Mouse (Mus musculus) adrenal gland, postnatal 14 days (tissue): ENCODE results near the gene Hoxa7. TPM values are rescaled to one million over a fixed set of nuclear protein-coding genes. Genes with fewer than 3 reads are reported as not detected.

Experiments used
- DNase-seq: peaks from one replicate; pipeline ENCODE4 v3.0.0; 2021; ENCODE audit warnings: mixed read lengths
- total RNA-seq: library from RNA; stranded (reverse); gene quantifications from 2 replicates; pipeline ENCODE4 v1.2.3, GENCODE M21; 2021

The Hoxa7 gene
- total RNA-seq, 1 experiment from 2014 or later, result 22.2 TPM

DNA sequence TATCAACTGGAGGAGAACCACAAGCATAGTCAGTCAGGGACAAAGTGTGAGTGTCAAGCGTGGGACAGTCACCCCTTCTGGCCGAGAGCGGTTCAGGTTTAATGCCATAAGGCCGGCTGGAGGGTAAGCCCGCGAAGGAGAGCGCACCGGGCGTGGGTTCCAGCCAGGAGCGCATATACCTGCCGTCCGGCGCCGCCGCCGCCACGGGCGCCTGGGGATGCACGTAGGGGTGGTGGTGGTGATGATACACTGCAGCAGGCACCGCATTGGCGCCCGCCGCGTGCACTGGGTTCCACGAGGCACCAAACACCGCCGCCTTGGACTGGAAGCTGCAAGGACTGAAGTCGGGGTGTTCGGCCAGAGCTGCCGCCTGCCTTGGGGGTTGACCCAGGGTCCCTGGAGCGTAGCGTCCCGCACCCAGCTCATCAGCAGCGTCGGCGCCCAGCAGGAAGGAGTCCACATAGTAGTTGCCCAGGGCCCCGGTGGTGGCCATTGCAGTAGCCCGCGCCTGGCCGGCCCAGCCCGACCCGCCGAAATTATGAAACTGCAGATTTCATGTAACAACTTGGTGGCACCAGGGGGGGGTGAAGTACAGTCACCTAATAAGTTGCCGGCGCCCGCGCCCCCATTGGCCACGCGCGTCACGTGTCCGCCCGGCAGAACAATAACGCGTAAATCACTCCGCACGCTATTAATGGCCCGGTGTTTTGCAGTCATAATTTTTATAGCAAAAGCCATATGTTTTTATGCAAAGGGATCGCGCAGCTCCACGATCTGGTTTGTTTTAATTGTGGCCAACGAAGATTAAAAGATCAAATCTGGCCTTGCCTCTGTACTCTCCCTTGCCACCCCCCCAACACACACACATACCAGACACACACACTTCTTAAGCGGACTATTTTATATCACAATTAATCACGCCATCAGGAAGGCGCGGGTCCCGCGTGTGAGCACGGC, 4.2 kb upstream of the Hoxa7 start:
- peak; percentile 78 for DNase-seq

DNA sequence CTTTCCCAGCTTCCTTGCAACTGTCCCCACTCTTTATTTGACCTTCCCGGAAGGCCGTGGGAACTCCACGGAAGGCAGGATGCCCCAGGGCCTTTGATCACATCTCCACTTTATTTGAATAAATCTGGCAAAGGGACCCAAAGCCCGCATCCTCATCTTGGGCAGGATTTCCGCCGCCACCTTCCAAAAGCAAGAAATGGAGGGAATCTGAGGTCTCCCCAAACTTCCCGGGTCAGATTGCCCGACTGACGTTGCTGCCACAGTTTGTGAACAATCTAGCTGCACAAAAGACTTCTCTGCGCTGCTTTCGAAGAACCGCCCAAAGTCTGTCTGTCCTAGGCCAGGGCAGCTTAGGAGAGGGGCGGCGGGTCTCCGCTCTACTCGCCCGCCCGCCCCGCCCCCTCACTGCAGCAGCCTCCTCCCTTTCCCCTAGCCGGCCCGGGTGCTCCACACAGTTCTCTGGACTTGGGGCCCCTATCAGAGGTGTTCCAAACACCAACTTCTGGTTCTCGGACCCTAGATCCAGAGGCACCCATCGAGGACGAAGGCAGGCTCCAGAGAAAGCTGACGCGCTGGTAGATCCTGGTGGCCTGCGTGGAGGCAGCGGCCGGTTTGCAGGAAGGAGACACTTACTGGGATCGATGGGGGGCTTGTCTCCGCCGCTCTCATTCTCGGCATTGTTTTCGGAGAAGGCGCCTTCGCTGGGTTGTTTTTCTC, 3.4 kb upstream of the Hoxa7 start:
- no peak for DNase-seq

DNA sequence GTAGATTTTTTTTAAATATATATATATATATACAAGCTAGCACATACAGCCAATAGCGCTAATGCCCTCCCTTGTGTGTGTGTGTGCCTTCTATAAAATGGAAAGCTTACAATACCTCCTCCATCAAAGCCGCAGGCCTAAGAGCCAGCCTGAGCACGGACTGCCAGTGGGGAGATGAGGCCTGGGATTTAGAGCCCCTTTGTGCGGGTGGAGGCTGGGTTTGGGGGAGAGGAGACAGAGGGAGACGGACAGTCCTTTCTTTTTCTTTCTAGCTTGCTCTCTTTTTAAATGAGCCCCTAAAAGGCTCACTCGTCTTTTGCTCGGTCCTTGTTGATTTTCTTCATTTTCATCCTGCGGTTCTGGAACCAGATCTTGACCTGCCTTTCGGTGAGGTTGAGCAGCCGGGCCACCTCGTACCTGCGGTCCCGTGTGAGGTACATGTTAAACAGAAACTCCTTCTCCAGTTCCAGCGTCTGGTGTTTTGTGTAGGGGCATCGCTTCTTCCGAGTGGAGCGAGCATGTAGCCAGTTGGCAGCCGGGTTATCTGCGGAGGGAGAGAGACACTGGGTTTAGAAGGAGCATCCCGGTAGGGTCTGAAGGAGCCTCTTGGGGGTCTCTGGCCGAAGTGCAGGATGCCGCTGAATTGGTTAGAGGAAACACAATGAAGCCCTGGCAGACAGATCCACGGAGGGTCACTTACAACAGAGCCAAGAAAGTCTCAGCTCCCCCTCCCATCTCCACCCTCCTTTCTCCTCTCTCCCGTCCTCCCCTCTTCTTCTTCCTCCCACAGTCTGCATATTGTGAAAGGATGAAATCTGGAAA, 2.5 kb upstream of the Hoxa7 start:
- DNase-seq, result no peak

DNA sequence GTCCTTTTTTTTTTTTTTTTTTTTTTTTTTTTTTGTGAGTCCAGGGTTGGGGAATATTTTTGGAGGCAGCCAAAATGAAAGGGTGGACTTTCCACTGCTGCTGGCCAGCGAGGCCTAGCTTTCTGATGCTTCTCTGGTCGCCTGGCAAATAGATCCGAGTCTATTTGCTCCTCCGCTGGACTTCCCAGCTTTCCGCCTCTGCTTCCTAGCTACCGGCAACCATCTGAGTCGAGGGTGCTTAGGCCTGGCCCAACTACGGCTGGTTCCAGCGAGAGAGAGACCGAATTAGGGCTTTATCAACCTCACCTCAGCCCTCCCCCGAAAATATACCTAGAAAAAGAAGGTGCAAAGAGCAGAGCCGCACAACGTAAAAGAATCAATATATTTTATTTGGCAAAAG, 1.1 kb upstream of the Hoxa7 start:
- no peak for DNase-seq

DNA sequence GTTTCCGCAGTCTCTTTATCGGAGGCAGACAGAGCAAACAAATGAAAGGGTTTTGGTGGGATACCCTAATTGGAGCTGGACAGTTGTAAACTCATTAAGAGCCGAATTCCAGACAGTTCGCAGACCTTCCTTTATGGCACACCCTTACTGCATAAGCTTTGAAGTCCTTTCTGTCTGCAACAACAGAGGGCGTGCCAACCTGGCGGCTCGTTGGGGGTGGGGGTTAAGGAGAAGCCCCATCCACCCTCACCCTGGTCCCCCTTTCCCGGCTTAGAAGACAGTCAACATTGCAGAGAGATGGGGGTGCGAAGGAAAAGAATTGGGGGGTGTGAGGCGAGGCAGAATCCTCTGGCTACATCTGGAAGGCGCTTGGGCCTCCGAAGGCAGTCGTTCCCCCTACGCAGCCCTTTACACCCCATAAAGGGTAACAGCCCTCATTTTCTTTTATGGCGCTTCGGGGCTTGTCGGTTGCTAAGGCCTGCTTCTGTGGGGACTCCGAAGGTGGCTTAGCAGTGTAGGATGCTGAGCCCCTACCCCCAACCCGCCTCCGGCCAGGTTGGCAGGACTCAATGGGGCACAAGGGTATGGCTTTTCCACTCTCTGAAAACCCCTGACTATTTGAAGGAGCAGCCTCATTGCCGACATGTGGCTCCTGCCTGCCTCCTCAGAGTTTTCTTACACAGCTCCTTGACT, 485 bp upstream of the Hoxa7 start:
- DNase-seq, result no peak

DNA sequence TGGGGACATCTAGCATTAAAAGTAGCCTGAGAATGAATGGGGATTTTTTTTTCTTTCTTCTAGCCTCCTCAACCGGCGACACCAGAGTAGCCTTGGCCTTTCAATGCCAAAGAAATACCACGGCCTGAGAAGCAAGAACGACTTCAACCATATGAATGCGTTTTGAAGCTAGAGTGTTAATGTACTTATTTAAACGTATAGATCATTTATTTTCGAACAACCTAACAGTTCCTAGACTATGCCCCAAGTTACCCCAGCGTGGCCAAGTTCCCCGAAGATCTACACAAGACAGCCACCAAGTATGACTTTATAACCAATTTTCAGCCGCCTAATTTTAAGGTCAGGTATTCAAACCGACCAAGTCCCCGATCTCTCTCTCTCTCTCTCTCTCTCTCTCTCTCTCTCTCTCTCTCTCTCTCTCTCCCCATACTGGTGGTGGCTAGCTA, 766 bp downstream of the Hoxa7 start:
- DNase-seq, result no peak

DNA sequence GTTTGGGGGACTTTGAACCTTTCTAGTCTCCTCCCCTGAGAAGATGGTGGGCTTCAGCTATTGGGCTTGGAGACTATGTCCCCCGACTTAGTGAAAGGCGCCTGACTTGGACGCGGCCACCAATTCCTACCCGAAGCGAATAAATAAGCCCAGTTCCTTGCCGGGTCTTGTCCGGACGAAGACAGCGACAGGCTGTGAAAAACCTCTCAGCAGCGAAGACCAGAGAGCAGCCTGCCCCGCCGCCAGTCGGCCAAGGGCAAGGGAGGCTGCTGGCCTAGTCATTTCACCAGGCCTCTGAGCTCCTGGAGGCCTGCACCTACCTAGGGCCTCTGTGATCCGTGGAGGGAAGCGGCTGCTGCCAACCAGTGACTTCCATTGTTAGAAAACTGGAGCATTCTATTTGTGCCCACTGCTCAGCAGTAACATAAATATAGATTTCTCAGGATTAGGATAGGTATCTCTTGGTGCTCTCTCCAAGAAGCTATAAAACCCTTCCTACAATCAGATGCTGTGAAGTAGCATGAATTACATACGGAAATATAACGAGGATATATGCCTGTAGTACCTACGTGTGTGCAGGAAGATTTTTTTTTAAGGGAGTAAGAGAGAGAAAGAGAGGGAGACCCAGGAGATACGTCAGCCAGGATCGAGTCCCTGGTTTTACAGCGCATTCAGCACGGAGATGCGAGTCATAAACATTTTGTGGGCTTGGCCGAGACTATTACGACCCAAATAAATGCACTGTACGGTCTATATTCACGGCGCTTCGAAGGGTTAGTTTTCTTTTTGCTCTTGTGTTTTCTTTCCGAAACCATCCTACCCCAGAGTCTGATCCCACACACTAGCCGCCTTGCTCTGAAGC, 1.4 kb downstream of the Hoxa7 start:
- DNase-seq, result peak; percentile 57

DNA sequence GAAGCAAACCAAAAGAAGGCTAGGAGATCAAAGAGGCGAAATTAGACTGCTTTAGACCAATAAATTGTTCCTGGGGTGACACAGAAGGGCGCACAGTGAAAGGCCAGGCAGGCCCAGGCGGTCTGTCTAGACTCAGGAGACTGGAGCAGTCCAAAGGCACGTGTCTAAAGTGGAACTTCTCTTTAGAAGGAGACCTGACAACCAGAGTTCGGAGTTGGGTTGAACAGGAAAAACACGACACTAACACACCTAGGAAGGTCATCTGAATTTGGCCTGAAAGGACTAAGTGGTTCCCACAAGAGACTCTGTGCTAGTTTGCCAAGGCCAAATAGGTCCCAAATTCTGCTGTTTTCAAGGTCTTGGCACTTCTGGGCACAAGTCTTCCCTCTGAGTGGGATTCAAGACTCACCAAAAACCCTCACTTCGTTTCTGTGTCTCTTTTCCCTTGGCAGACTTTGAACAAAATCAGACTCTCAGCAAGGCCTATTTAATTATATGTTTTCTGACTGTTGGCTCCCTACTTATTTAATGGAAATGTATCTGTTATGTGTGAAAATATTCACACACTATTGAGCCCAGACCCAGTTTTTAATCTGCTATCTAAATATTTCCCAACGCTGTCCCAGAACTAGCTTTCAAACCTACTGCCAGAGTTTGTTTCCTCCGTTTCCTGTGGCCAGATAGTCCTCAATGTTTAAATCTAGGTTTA, 2.3 kb downstream of the Hoxa7 start:
- no peak for DNase-seq

DNA sequence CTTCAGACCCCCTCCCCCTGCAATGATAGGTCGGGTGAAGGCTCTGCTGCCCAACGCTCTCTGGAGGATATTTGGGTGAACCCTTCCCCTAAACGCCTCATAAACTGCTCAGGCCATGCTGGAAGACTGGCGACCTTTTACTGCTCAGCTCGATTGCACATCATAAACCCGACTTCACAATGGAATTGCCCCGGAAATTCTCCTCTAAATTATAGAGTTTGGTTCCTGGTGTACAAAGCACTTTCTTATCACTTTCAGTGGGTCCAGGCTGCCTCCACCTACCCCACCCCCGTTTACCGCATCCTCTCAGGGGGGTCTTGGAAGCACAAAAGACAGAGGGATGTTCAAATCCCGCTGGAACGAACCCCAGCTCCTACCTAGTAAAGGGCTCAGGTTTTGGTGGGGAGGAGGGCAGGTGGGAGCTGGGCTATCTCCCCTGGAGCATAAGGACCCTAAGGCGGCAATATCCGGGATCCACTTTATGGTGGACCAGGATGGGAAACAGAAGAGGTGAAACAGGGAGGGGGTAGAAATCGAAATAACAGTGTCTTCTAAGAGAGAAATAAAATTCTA, 2.9 kb downstream of the Hoxa7 start:
- DNase-seq, result no peak

DNA sequence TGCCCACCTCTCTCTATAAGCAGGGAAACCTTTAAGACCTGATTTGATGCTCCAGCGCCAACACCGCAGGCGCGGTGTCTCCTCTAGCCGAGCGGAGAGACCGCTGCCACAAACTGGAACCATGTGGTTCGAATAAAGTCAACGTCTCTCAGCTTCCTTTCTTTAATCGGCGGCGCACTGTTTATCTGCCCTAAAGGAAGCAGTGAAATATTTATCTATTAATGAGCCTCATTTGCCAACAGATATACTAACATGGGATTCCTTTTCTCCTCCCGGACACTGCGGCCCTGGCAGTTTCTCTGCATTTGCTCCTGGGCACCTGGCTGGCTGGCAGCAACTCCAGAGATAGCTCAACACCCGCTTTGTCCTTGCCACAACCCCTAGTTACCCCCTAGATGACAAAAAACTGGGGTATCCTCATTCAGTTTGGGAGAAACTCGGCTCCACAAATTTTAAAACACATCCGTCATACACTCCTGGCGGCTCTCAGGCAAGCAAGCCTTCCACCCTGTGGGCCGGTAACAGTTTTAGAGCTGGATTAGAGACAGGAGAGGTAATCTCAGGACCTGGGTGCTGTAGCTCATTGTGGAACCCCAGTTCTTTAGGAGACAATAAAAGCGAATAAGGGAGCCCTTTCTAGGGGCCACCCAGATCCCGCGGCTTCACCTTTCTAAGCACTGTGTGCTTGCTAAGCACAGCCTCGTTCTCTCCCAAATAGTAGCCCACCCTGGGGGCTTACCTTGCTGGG, 3.6 kb downstream of the Hoxa7 start:
- no peak for DNase-seq

DNA sequence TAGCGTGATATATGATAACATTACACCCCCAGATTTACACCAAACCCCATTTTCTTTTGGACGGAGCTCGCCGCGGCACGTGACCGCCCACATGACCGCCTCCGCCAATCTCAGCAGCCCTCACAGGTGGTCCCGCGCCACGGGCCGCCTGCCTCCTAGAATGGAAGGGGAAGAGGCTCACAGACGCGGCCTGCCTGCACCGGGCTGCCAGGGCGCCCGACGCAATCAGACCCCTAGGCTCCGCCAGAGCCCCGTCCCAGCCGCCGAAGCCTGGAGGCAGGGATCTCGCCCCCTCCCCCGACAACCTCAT, 4.2 kb downstream of the Hoxa7 start:
- DNase-seq, result peak; percentile 92

DNA sequence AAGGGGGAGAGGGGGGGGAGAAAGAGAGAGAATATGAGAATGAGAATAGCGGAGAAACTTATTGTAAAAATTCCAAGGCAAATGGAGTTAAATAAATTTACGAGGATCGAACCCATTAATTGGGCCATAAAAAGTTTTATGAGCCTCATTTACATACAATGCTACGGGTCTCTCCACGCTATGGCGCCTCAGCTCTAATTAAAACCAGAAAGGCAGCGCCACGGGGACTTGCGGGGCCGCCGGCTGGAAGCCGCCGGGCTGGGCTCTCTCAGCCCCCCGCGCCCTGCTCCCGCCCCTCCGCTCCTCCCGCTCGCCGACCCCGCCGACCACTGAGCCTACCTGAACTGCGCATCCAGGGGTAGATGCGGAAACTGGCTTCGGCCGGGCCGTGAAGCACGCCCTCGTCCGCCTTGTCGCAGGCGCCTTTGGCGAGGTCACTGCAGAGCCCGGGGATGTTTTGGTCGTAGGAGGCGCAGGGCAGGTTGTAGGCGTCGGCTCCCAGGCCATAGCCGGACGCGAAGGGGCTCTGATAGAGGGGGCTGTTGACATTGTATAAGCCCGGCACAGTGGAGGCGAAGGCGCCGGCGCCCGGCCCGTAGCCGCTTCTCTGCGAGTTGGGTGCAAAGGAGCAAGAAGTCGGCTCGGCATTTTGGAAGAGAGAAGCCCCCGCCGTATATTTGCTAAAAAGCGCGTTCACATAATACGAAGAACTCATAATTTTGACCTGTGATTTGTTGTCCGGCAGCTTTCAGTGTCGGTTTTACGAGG, 4.8 kb downstream of the Hoxa7 start:
- DNase-seq, result peak; percentile 67

DNA sequence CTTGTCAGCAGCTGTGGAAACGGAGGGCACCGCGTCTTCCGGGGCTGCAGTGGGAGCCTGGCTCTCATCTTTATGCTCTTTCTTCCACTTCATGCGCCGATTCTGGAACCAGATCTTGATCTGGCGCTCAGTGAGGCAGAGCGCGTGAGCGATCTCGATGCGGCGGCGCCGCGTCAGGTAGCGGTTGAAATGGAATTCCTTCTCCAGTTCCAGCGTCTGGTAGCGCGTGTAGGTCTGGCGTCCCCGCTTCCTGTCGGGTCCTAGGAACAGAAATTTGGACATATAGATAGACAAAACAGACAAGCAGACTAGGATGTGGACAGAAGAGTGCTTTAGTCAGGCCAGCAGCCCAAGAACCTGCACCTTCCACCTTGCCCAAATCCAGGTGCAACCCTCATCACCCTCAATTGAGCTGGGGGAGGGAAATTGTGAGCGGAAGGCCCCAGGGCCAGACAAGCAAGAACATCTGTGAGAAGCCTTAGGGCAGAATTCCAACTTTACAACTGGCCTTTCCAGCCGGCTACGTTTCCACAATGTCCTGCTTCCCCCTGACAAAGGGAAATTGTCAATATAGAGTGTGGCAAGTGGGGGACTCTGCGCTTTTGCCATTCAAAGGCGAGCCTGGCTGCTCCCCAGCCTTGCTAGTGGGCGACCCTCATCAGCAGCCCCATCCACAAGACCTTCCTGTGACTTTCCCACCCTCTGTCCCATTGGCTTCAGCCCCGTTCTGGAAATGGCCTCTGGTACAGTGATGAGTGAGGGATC, 5.7 kb downstream of the Hoxa7 start:
- DNase-seq, result no peak

DNA sequence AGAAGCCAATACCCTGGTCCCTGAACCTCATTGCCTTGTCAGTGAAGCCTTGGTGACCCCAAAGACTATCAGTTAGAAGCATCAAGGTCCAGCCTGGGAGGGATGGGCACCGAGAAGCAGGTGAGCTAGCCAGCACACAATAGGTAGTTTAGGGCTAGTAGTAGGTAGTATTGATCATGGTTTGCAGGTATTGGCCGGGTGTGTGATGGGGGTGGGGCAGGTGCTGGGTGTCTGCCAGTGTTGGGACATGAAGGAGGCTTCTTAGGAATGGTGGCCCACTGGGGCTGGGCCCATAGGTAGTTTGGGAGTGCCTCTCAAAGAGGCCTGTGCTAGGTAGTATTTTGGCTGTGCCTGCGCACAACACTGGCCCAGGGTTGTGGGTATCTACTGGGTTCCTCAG, 6.6 kb downstream of the Hoxa7 start:
- no peak for DNase-seq

DNA sequence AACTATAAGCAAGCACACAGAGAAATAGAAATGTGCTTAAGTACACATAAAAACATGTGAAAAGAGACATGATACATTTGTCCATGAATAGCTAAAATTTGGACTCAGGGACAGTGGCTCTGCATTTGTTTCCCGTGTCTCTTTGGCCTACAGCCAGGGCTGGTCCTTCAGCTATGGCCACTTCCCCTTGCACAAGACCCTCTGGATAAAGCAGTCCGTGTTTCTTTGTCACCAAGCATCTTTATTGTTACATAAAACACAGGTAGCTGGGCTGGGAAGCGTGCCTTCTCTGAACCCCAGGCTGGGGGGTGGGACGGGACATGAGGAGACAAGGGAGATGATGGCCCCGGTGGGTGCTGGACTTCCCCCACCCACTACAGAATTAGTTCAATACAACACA, 7.4 kb downstream of the Hoxa7 start:
- DNase-seq, result no peak

DNA sequence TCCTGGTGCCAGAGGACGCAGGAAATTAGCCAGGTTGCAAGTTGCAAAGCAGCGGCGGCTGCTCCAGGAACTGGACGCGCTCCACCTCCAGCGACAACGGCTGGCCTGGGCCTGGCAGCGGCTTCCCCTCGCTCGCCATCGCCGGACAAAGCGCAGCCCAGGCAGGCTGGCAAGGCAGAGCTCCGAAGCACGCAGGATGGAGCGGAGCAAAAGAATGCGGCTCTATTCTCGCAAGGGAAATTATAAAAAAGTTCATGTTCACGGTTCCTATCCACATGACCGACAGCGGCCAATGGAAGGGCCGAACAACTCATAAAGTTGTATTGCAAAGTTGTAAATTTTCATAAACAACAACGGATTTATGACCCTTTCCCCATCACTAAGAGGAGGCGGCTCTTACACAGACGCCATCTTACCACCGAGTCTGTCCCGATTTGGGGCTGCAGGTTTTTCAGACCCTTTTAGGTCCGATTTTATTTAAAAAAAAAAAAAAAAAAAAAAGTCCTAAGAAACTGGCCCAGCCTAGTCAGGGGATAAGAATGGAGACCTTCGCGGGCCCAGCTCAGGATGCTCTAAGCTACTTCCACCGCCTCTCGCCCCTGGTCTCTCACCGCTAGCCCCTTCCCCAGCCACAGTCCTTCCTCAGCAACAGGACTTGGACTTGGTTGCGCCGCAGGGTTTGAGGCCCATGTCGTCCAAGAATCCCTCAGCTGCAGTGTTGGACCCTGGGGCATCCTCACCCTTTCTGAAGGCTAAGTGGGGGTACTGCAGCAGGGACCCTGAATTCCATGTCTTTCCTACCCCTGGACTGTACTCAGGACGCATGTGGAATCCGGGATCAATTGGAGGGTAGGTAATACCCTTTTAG, 8.3 kb downstream of the Hoxa7 start, which contains the start of the genes Hoxa3 and Gm28308:
Gene Hoxa3 (minus strand): TSS at position 218 of the 868 bp plus-strand sequence.
Gene Gm28308 (minus strand): TSS at position 221 of the 868 bp plus-strand sequence.
- DNase-seq, result peak; percentile 85
